In the genomic region with DNA sequence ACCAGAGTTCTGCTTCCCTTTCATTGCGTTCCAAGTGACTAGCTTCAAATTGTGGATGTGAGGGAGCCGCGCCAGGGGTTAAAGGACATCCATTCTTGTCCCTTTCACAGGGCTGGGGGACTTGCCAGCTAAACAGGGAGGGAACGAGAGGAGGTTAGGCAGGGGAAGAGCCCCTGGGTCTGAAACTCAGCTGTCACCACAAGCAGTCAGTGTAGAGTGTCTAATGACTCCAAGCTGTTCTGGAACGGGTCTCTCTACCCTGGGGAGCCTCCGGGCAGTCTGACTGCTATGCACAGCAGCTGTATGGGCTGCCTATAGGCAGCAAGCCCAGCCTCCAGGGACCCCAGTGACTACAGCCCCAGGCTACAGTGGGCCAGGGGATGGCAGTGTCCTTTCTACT, we compare ENCODE assay signal across 9 mouse cellular contexts. TPM values are rescaled to one million over a fixed set of nuclear protein-coding genes. Genes with fewer than 3 reads are reported as not detected.
A peak's percentile ranks its signal among the peaks of the same experiment; 100 is the strongest.
DNase-seq lines count a peak whose midpoint lies in the region; ATAC-seq lines count a peak whose summit lies in the region.
"Had no signal": no experiment of that assay in that cellular context is flagged by ENCODE, and none has a peak within 500 bp of the region (broad histone marks: within the 10 kb centered on the region; RNA-seq: fewer than 3 reads in every experiment).

No protein-coding gene starts in this region.

- H3K36me3 ChIP-seq in hindbrain, embryonic 13.5 days = no peaks in the 10 kb centered on the region
- no peaks in the 10 kb centered on the region for H3K36me3 ChIP-seq in midbrain, embryonic 10.5 days

- no peaks in the 10 kb centered on the region for H3K9me3 ChIP-seq in hindbrain, embryonic 13.5 days
- H3K9me3 ChIP-seq in midbrain, embryonic 10.5 days (replicated peaks) = no peaks in the 10 kb centered on the region; the same call in 1 of the 2 replicates

- 16% methylated on average over 6 of the region's 6 CpGs for WGBS in hindbrain, embryonic 13.5 days
- WGBS in midbrain, embryonic 10.5 days = 35% methylated on average over 6 of the region's 6 CpGs

- no peak overlapping the region for H3K4me3 ChIP-seq in hindbrain, embryonic 13.5 days
- no peak overlapping the region for H3K4me3 ChIP-seq in midbrain, embryonic 10.5 days

- H3K27ac ChIP-seq in hindbrain, embryonic 13.5 days = peak overlapping the region; percentile 35; the same call in 1 of the 2 replicates
- H3K27ac ChIP-seq in midbrain, embryonic 10.5 days (replicated peaks) = no peak overlapping the region

- H3K4me2 ChIP-seq in hindbrain, embryonic 13.5 days = no peak overlapping the region

- peak; percentile 28 for DNase-seq in gastrocnemius, postnatal 14 days
- no peak for DNase-seq in gastrocnemius, adult 18-20 months (ENCODE audit: low spot score)
- DNase-seq in Muller cell, postnatal 12 days (ENCODE audit: inconsistent ontology term) = peak; percentile 50
- peak; percentile 30 for DNase-seq in midbrain, embryonic 10.5 days (ENCODE audit: low spot score)
- no peak for DNase-seq in frontal cortex, postnatal 25 days (ENCODE audit: low spot score in 2 of 2)
- DNase-seq in left cerebral cortex, postnatal 25 days (ENCODE audit: low spot score in 2 of 2) = no peak

- intact Hi-C loops in gastrocnemius, postnatal 14 days (cut with DNase I; ENCODE audit: low total_unique reads) = no loop called here
- intact Hi-C loops in left cerebral cortex, postnatal 25 days (cut with DNase I) = no loop called here

- no peaks in the 10 kb centered on the region for H3K27me3 ChIP-seq in hindbrain, embryonic 13.5 days
- no peaks in the 10 kb centered on the region for H3K27me3 ChIP-seq in midbrain, embryonic 10.5 days (ENCODE audit: low read depth, poor library complexity, severe bottlenecking)

- ATAC-seq in hindbrain, embryonic 13.5 days (ENCODE audit: low FRiP score) = peak; percentile 67; the same call in 1 of the 2 replicates
- ATAC-seq in erythroid progenitor cell, adult 5-6 weeks (replicated peaks; ENCODE audit: low FRiP score, poor library complexity, severe bottlenecking) = no peak
- ATAC-seq: inflammation-experienced regulatory T-cells, adult 6 months had no signal

- H3K4me1 ChIP-seq in hindbrain, embryonic 13.5 days (replicated peaks) = peaks cover 11% of the 10 kb centered on the region
- H3K4me1 ChIP-seq in midbrain, embryonic 10.5 days = peaks cover 29% of the 10 kb centered on the region

- no peak overlapping the region for H3K9ac ChIP-seq in hindbrain, embryonic 13.5 days

RNA-seq across cellular contexts. Expression of gene Col13a1, which starts 38.0 kb away (rescaled TPM):
- 1 to 10 TPM; 2.1 to 2.7 TPM for total RNA-seq in gastrocnemius, postnatal 14 days (2021)
- 1 to 10 TPM in 1 of 2 experiments, under 1 TPM in 1; 0.78 to 1.0 TPM for total RNA-seq in gastrocnemius, adult 18-20 months (2021)
- polyA plus RNA-seq in hindbrain, embryonic 13.5 days (2015; fragmentation: Nextera tagmentation; extraction: Ambion mirVana) = 2.4 and 3.1 TPM in 2 replicates
- 3.6 TPM in 2 replicates for polyA plus RNA-seq in midbrain, embryonic 10.5 days (2016; fragmentation: Nextera tagmentation; extraction: Ambion mirVana)
- total RNA-seq in erythroid progenitor cell, adult 5-6 weeks (2015; ENCODE audit: low replicate concordance) = not detected in 2 replicates
- not detected in 2 replicates for total RNA-seq in erythroid progenitor cell, adult 5-6 weeks (2017; ENCODE audit: low replicate concordance)
- total RNA-seq in left cerebral cortex, postnatal 25 days (2021) = 1 to 10 TPM; 1.1 to 1.3 TPM
- polyA plus RNA-seq: inflammation-experienced regulatory T-cells, adult 6 months had no signal

Comparison
In these comparisons a context has a peak if more than half of its experiments do, and no peak if none do; other contexts are left out.
1. DNase-seq: peak in gastrocnemius, postnatal 14 days (single experiment), Muller cell, postnatal 12 days (single experiment) and midbrain, embryonic 10.5 days (single experiment); none in gastrocnemius, adult 18-20 months (single experiment), frontal cortex, postnatal 25 days (0 of 2) and left cerebral cortex, postnatal 25 days (0 of 2).